Mouse (Mus musculus) ES-CJ7 (cell line): ENCODE measurements around the gene Nasp.
A peak's percentile ranks its signal among the peaks of the same experiment; 100 is the strongest.

ENCODE experiments used
- DNase-seq: peaks from one replicate; pipeline ENCODE4 v3.0.0; 2011; ENCODE audit warnings: low read depth, low spot score

The Nasp gene

DNA sequence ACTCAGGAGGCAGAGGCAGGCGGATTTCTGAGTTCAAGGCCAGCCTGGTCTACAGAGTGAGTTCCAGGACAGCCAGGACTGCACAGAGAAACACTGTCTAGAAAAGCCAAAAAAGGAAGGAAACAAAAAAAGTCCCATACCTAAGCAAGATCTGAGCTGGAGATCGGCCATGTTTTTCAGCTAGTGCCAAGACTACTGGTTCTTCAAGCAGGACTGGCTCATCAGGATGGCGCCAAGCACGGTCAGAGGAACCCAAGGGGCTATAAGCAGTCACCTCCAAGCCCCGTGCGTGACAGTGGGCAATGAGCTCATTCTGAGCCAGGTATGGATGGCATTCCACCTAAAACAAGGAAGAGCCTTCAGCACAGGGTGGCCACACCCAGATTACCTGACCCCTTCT, 11.1 kb upstream of the Nasp start:
- no peak for DNase-seq

DNA sequence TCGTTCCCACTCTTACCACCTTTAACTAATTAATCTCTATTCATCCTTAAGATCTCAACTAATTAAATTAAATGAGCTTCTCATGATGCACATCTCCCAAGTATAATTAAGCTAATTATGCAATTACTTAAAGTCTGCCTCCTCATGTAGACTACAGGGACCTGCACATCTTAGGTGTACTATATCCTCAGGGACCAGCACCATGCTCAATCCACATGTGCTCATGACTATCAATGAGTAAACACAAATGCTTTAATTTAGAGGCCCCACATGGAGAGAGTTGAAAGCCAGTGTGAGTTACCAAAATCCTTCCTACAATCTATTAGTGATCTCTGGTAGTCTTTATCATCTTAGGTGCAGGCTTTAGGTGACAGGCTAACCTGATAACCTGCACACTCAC, 7.5 kb upstream of the Nasp start:
- no peak for DNase-seq

DNA sequence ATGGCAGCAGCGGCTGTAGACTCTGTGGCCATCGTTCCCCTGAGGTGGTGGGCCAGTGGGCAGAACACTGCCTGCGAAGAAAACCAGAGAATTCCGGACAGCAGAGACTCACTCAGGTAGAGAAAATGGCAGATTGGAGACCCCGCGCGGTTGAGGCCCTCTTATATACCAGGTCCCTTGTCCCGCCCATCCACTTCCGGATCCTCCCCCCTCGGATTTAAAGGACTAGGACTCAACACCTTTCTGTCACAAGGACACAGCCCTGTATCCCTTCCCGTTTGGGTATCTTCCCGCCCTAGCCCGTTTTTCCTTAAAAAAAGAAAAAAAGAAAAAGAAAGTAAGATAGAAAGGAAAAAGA, 403 bp downstream of the Nasp start:
- peak; percentile 92 for DNase-seq

DNA sequence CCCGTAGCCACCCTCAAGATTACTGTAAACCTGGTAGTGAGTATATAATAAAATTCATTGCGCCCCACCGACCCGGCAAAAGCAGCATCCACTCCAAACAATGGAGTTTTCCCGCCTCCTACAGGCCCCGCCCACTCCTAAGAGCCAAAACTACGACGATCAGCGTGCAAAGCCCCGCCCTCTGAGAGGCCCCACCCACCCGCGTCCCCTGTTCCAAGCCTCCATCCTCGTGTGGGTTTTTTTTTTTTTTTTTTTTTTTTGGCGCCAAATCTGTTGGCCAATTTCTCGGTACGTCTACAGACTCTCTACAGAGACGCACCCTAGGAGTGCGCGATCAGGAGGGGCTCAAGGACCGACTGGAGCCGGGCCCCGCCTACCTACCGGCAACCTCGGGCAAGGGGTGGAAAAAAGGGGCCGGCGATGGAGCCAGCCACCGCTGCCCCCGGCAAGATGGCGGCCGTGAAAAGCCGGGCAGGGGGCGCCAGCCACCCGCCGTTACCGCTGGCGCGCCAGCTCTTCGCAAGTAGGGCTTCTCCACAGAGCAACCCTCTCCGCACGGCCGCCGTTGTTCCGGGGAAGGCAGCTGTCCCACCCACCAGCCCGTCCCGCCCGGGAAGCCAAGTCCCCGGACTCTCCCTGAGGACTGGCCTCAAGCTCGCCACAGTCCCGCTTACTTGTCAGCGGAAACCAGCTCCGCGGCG, 933 bp downstream of the Nasp start:
- peak; percentile 95 for DNase-seq

DNA sequence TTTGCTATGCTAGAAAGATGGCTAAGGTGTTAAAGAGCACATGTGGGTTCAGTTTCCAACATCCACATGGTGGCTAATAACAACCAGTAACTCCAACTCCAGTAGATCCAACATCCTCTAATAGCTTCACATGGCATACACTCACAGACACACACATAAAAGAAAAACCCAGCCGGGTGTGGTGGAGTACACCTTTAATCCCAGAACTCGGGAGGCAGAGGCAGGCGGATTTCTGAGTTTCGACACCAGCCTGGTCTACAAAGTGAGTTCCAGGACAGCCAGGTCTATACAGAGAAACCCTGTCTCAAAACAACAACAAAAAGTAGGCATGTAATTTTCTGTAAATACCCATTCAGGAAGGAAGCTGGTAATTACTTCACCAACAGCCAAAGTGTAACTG, 2.9 kb downstream of the Nasp start:
- no peak for DNase-seq

DNA sequence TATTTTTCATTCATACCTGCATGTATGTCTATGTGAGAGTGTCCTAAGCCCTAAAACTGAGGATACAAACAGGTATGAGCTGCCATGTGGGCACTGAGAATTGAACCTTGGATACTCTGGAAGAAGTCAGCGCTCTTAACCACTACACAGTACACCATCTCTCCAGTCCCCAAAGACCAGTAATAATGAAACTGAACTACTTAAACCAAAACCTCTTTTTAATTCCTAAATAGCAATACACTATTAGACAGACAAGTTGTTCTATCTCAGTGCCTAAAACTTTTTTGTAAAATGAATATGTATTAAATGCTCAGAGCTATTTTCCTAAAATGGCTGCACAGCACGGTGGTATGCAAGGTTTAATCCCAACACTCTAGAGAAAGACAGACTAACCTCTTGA, 12.5 kb downstream of the Nasp start:
- no peak for DNase-seq

DNA sequence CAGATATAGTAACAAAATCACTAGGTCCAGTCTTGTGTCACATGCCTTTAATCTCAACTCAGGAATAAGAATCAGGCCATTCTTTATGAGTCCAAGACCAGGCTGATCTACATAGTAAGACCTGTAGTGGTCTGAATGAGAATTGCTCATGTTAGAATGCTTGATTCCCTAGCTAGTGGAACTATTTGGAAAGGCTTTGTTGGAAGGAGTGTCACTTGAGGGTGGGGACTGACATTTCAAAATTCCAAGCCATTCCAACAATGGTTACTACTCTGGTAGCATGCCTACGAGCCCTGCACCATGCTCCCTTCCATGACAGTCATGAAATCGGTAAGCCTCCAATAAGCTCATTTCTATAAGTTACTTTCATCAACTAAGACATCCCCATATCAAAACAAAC, 15.1 kb downstream of the Nasp start:
- DNase-seq = no peak

DNA sequence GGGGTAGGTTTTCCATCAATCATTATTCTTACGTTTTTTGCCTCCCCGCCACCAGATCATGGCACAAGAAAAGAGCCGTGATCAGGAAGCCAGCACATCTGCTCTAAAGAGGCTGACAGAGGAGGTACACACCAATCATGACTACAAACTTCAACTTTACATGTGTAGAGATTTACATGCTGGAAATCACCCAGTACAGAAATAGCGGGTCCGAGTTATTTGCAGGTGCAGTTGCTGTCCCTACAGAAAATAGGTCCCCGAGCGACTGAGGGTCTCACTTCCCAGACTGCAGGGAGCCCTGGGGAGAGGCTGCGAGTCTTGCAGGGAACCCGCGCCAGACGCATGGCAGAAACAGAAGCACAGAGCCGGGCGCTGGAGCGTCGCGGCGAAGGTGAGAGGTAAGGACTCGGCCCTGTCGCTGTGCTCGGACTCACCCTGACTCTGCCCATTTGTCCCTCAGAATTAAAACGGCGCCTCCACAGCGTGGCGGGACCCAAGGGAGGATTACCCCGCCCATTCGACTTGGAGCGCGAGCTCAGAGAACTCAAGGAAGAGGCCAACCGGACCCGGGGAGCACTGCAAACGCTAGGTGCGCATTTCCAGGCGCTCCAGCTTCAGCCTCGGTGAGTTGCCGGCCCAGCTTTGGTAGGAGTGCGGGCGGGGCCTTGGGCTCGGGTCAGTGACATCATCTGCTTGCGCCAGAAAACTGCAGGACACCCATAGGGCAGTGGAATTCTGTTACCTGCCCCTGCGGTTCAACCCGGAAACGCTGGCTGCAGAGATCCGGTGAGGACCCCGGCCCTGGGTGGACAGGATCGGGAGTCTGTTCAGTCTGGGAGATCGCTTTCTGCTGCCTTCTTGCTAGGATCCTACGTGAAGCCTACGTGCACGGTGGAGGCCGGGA, 30.5 kb downstream of the Nasp start:
- peak; percentile 93 for DNase-seq

DNA sequence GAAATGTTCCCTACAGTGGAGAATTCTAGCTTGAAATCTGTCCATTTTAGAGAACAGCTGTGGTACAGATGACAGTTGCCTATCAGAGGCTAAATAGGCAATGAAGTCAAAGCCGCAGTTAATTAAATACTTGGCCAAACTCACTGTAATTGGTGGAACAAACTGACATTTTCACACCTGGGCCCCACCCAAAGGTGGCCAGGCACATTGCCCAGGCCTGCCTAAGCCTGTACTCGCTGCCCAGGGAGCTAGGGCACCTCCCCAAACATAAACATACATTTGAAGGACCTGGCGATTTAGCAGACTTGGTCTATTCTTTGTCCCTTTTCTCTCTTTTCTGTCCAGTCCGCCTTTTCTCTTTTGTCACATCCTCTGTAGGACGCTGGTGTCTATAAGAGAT, 31.4 kb downstream of the Nasp start, which contains the start of gene Ccdc17:
TSS of gene Ccdc17 (plus strand) at position 276 of the 400 bp plus-strand sequence.
- DNase-seq = no peak

DNA sequence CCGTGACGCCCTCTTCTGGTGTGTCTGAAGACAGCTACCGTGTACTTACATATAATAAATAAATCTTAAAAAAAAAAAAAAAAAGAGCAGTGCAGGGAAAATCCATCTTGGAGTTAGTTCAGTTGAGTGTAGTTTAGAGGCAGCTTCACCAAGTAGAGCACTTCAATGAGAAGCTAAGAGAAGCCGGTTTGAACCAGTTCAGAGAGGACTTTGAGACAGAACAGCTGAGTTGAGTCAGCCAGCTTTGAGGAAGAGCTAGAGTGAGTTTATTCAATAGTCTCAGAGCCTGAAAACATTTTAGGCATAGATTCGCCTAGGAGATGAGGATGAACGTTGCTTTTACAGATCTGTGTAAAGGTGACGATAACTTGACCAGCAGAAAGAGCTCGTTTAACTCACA, 31.9 kb downstream of the Nasp start:
- peak; percentile 43 for DNase-seq

DNA sequence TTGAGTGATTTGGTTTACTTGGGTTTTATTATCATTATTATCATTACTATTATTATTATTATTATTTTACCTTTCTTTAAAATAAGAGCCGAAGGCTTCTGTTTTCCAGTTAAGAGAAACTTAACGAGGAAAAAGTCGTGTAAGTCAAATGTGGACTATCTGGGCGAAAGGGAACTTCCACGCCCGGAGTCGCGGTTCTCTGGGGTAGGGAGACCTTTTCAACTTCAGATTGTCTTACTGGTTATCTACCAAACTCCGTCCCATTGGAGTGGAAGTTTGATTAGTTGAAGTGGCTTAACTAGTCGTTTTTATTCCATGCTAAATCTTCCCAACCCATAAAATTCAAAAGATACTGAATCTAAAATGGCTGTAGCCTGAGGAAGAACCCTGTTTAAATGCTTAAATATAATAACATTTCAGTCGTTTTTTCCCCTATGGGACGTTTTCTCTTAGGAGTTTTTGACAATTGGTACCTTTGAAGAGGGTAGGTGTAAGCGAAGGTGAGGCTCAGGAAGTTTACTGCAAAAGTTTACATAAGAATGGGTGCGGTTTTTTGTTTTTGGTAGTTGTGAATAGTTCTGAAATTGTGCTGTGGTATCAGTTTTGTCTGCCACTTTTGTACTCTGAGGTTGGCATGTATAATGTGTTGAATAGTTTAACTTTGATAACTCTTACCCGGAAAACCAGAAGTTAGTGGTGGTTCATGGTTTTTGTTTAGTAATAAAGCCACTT, 69.4 kb downstream of the Nasp start:
- DNase-seq = no peak

DNA sequence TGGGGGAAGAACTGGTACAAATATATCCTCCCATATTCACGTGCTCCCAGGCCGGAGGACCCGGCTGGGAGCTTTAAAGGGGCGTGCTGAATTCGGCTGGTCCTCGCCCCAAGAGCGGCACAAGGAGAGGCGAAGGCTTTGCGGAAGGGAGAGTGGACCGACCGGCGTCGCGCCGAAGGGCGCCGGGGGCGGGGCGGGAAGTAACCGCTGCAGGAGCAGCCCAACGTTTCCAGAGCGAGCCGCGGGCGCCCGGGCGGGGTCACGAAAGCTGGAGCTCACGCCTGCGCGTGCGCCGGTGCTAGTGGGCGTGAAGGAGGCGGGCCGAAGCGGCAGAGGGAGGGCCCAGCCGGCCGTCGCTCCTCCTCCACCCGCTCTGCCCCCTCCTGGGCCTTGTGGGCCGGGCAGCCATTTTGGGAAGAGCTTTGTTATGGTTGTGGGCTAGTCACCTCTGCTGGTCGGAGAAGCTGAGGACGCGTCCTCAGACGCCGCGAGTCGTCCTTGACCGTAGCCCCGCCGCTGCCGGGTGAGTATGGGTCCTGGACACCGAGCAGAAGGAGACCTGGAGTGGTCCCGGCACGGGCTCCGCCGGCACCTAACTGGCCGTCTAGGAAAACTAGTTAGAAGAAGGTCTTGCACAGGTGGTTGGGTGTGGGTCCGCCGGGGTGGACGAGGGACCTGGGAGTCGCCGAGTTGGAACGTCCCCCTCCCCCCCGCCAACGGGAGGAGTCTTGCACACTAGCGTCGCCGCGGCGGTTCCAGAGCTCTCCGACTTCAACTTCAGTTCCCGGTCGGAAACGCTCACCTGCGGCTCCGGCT, 70.2 kb downstream of the Nasp start, which contains the start of gene Gpbp1l1:
TSS of gene Gpbp1l1 (plus strand) at position 353 of the 816 bp plus-strand sequence.
- peak; percentile 96 for DNase-seq

DNA sequence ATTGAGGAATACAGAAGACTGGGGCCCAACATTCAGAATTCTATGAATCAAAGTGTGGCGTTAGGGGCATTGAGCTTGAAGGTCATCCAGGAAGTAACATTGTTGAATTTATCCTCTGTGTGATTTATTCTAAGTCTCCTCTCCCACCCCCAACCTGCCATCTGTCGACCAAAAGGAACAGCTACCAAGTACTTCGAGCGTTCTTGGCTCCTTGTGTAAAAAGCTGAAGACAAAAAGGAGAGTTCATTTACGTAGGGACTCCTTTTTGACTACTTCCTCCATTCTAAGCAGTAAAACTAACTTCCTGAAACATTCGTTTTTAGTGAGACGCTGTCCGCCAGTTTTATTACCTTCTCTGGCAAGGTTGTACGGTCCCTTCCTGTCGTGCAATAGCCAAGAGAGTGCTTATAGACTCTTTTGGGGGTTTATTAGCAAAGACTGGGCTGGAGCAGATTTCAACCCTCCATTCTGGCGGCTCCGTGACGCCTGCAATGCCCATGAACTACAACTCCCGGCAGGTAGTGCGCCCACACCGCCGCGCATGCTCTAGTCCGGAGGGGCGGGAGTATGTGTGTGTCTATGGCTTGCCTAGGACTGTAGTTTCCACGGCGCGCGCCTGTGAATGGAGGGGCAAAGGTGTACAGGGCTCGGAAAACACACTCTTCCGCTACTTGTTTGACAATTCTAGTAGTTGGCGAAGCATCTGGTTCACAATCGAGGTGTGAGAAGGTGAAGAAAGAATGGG, 71.0 kb downstream of the Nasp start:
- peak; percentile 96 for DNase-seq

DNA sequence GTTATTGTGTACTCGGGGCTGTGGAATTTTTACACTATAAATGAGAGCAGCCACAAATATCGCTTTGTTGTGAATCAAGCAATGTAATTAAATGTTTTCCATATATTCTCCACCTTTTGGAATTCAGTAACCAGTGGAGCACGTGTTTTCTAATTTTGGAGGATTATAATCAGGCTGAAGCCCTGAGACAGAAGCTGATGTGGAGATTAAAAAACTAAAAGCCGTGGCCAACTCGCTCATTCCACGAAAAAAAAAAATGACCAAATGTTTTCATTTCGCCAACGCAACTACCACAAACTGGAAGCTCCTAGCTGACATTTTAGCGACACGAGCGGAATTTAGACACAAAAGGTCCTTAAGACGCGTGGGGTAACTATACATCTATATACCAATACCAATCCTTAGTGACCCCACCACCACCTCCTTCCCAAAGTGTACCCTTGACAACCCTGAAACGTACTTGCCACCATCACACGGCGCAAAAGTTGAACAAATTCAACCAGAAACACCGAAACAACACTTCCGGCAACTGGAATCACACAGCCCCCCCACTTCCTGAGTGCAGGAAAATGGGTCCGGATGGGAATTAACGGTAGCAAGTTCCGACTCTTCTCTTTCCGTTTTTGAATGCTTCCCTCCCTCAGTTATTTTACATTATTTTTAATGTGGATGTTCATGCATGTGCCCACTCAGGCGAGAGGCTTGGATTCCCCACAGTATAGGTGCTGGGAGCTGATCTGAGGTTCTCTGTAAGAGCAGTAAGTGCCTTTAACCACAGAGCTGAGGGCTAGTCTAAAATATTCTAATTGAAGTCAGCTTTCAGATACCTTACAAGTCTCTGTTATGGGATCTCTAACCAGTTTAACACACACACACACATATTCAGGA, 72.1 kb downstream of the Nasp start, which contains the start of gene Tmem69:
TSS of gene Tmem69 (minus strand) at position 524 of the 888 bp plus-strand sequence.
- DNase-seq = peak; percentile 86

DNA sequence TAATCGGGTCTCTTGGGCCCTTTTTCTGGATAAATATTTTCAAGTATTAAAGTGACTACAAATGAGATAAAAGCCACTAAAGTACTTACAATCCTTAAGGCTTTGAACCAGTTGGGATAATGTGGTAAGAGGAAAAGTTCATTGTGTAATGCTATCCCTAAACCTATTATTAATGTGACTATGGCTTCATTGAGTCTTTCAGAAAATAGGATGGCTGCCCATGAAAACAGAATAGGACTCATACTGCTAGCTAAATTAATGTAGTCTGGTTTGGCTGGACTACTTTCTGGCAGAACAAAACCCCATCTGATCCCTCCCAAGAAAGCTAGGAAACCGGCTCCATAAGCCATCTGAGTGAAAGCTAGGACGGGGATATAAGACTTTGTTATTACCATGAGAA, 74.7 kb downstream of the Nasp start:
- no peak for DNase-seq
